ENCODE assay signal across 11 mouse cellular contexts in genomic region chr10:53859224-53859623, GRCm38 (mm10).
DNase-seq lines count a peak whose midpoint lies in the region; TF ChIP-seq lines count a peak whose summit lies in the region.
"Had no signal": no experiment of that assay in that cellular context is flagged by ENCODE, and none has a peak within 500 bp of the region (broad histone marks: within the 10 kb centered on the region; RNA-seq: fewer than 3 reads in every experiment).

No protein-coding gene starts in this region.

- no peak overlapping the region for H3K4me3 ChIP-seq in heart, adult 2 months
- H3K4me3 ChIP-seq: erythroblast, embryonic 14.5 days; heart, embryonic 15.5 days had no signal

- no peak overlapping the region for H3K9ac ChIP-seq in heart, adult 2 months (ENCODE audit: low read depth, low read length)
- H3K9ac ChIP-seq: heart, embryonic 15.5 days had no signal

- TF ChIP-seq CTCF in heart, adult 2 months (IDR thresholded peaks at IDR 0.05), result peak; percentile 43

- H3K36me3 ChIP-seq in heart, adult 2 months (ENCODE audit: control insufficient read depth, insufficient read depth, low read length), result no peaks in the 10 kb centered on the region
- H3K36me3 ChIP-seq in splenic B cell, adult 2 months (ENCODE audit: control insufficient read depth, insufficient read depth, low read length, poor library complexity, severe bottlenecking), result no peaks in the 10 kb centered on the region
- H3K36me3 ChIP-seq: heart, embryonic 15.5 days had no signal

- no peaks in the 10 kb centered on the region for H3K27me3 ChIP-seq in heart, adult 2 months (ENCODE audit: control insufficient read depth, insufficient read depth, low read length)
- no peaks in the 10 kb centered on the region for H3K27me3 ChIP-seq in splenic B cell, adult 2 months (ENCODE audit: control insufficient read depth, insufficient read depth, low read length, poor library complexity, severe bottlenecking)
- H3K27me3 ChIP-seq: heart, embryonic 15.5 days had no signal

- TF ChIP-seq EP300 in heart, adult 2 months (IDR thresholded peaks at IDR 0.05; ENCODE audit: insufficient read depth, low read depth, low read length), result no peak

- no peak overlapping the region for H3K27ac ChIP-seq in heart, adult 2 months
- H3K27ac ChIP-seq: heart, embryonic 15.5 days had no signal

- 86% methylated on average over 3 of the region's 3 CpGs for WGBS in heart, adult 2 months

- H3K79me2 ChIP-seq in heart, adult 2 months (replicated peaks; ENCODE audit: control insufficient read depth, insufficient read depth, low read length), result no peaks in the 10 kb centered on the region

- no peak for DNase-seq in heart, adult 2 months
- no peak for DNase-seq in heart, adult 11 months
- peak; percentile 6 for DNase-seq in retina, embryonic 14.5 days (ENCODE audit: low spot score)
- no peak for DNase-seq in retina, postnatal 1 day
- DNase-seq in c-Kit-positive CD71-positive TER-119-negative erythroid progenitor cells, embryonic 14.5 days (ENCODE audit: low read depth), result peak; percentile 7
- peak; percentile 41 for DNase-seq in splenic B cell, adult 2 months (ENCODE audit: low read depth, low spot score)
- no peak for DNase-seq in layer of hippocampus, adult 11-12 months (ENCODE audit: low spot score)
- no peak for DNase-seq in frontal cortex, adult 2 months (ENCODE audit: extremely low spot score in 1 of 2, low spot score in 1 of 2)
- DNase-seq: lung, postnatal 4 days had no signal

- H3K4me1 ChIP-seq in heart, adult 2 months (ENCODE audit: control insufficient read depth, insufficient read depth, low read length), result no peaks in the 10 kb centered on the region
- H3K4me1 ChIP-seq: heart, embryonic 15.5 days had no signal

- no peak for TF ChIP-seq POLR2A in heart, adult 2 months (IDR thresholded peaks at IDR 0.05; ENCODE audit: insufficient read depth, low read depth, low read length)

- intact Hi-C loops in heart, adult 2 months (cut with DNase I), result no loop called here

Comparison
In these comparisons a context has a peak if more than half of its experiments do, and no peak if none do; other contexts are left out.
1. DNase-seq: peak in retina, embryonic 14.5 days (single experiment), c-Kit-positive CD71-positive TER-119-negative erythroid progenitor cells, embryonic 14.5 days (single experiment) and splenic B cell, adult 2 months (single experiment); none in heart, adult 2 months (0 of 2), heart, adult 11 months (single experiment), retina, postnatal 1 day (single experiment), layer of hippocampus, adult 11-12 months (single experiment) and frontal cortex, adult 2 months (0 of 2).